Mouse (Mus musculus) brain, embryonic 18.5 days (tissue): ENCODE data around the gene Gstm5.
"Not testable (repeated sequence)": the region's sequence is repeated elsewhere in the genome, so short reads cannot be mapped to it uniquely, and the experiment has no call there.

ENCODE experiments used
- DNase-seq: peaks from one replicate; pipeline ENCODE4 v3.0.0-alpha.2; 2012; ENCODE audit warnings: low read depth, low spot score

Gene Gstm5

DNA sequence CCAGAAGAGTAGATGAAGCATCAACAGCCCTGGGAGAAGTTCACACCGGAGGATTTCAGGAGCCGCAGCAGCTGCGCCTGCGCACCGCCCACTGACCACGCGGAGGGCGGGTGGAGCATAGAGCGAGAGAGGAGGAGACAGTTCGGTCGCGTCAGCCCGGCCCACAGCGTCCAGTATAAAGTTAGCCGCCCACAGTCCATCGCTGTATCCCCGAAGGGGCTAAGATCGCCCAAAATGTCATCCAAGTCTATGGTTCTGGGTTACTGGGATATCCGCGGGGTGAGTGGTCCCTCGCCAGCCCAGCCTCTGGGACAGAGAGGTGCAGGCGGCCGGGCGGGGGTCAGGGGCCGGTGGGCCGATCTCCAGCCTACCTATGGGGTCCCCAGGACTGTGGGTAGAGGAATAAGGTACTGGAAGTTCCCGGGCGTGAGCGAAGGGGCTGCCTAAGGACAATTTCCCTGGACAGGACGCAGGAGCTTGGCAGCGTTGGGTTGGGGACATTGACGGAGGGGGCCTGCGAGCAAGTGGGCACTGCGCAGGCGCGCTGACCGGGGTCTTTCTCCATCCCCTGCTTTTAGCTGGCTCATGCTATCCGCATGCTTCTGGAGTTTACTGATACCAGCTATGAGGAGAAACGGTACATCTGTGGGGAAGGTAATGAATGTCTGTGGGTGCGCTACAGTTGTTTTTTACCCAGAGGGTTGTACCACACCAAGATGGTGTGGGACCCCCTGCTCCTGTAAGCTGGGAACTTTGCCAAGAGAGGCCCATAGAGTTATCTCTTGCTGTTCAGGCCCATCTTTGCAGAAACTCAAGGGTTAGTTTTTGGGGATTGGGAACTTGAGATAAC is at the start of gene Gstm5:
Gene Gstm5, plus strand, starts transcription at position 102 of the 850 bp plus-strand sequence.
- no peak for DNase-seq

DNA sequence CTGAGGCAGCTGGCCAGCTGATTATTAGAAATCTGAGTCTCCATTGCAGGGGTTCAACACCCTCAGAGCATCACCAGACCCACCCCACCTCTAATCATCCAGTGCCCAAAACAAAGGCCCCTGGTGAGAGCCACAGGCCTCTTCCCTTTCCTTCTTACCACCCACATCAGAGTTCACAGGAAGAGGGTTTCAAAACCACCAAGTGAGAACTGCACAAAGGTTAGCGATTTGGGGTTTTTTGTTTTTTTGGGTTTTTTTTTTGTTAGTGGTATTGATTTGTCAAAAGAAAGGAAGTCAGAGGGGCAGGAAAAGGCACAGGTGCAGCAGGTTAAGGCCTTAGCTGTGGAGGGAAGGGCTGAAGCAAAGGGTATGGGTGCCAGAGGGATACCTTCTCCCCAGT is 49.4 kb upstream of the Gstm5 start:
- no peak for DNase-seq

DNA sequence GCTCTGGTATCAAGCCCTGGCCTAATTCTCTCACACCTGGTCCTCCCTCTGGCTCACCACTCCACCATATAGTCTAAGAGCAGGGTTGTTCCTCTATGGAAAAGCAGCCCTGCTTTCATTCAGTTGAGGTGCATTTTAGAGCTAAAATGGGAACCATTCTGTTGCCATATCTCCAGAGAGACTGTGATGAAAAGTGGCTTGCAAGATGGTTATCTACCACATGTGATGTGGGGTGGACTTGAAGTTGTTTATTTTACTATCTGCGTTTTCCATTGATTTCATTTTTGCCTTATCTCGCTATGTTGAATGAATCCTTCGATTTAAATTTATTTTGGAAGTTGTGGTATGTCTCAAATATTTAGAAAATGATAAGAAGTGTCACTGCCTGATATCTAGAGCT is 48.8 kb upstream of the Gstm5 start:
- DNase-seq: no peak

DNA sequence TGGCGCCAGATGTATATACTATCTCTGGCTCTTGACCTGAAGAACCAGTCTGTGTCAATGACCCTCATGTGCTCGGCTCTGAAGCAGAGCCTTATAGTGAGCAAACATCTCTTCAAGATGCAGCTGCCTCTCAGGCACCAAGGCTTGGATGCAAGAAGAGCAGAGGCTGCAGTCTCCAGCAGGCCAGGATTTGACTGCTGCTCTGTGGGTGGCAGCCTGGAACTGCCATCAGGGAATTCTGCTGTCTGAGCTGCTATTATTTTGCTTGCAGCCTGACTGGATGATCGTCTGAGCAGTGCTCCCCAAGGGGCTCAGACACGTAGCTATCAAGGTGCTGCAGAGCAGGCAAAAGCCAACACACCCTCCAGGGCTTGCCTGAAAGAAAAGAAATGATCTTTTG is 47.5 kb upstream of the Gstm5 start:
- no peak for DNase-seq

DNA sequence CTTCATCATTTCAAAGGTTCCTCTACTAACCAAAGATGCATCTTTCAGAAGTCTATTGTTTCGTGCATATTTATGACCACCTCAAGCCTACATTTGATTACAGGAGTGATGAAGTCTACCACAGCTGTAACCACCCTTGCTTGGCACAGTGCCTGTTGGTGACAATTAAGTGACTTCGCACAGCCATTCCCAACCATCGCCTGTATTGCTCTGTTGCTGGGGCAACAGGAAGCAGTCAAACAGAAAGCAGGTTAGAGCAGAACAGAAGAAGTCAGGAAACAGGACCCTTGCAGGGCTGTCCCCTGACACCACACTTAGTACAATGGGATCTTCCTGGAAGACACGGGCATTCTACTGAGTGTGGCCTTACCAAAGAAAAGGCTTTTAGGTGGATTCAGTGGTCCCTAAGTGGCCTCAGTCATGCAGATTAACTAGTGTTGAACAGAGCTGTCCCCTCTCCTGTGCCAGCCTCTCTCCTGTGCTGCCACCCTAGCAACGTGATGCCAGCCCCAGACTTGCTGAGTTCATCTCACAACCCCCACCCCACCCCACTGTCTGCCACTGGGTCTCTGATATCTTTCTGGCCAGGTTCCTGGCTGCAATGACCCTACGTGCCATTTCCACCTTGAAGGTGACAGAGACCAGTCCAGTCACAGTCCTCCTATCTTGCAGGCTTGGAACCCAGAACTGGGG is 46.5 kb upstream of the Gstm5 start:
- DNase-seq: no peak

DNA sequence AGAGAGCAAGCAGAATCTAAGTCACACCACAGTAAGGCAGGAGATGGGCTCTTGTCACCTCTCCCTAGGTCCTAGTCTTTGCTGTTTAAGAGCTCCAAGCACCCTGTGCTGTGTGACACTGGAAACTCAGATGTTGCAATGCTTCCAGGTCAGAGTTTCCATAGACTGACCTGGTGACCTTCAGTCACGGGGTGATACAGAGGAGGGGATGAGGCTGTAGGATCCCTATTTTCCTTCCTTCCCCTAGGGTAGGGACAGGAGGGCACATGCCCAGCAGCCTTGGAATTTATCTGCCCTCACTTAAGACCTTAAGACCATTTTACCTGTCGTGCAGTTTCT is 46.0 kb upstream of the Gstm5 start:
- DNase-seq: no peak

DNA sequence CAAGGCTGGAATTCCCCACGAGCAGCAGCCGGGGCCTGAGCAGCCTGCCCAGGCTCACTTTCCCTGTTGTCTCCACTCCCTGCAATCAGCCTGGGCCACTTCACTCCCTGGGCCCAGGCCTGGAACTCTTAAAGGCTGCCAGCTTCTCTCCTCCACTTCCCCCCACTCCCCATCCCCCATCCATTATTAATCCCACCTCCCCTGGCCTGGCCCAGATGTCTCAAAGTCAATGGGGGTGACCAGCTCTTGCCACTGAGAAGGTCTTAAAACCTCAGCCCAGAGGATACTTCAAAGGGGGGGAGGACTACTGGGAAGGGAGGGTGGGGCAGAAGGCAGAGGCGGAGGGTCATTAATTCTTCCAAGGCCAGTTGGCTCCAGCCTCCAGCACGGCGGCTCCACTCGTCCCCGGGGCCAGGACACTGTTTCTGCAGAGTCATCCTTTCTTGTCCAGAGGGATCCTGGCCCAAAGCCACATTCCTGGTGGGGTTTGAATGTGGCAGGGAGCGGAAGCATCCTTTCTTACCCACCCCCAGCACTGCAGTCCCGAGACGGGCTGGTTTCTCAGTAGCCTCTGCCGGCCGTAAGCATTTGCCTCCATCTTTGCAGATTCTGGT is 45.1 kb upstream of the Gstm5 start:
- DNase-seq: no peak

DNA sequence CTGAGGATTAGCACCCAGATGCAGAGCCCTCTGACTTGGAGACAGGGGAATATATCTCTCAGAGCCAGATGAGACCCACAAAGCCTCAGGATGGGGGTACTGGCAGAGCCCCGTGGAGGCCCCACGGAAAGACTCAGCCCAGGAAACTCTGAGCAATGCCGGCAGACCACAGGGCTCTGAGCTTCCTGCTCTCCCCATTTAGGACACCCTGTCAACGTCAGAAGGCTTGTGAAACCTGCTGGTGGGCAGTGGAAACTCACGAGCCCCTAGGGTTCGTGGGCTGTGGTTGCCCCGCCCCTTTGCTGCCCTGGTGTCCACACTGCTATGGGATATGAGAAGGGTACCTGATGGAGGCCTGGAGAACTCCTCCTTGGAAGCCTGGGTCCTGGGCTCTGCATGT is 42.8 kb upstream of the Gstm5 start:
- DNase-seq: no peak

DNA sequence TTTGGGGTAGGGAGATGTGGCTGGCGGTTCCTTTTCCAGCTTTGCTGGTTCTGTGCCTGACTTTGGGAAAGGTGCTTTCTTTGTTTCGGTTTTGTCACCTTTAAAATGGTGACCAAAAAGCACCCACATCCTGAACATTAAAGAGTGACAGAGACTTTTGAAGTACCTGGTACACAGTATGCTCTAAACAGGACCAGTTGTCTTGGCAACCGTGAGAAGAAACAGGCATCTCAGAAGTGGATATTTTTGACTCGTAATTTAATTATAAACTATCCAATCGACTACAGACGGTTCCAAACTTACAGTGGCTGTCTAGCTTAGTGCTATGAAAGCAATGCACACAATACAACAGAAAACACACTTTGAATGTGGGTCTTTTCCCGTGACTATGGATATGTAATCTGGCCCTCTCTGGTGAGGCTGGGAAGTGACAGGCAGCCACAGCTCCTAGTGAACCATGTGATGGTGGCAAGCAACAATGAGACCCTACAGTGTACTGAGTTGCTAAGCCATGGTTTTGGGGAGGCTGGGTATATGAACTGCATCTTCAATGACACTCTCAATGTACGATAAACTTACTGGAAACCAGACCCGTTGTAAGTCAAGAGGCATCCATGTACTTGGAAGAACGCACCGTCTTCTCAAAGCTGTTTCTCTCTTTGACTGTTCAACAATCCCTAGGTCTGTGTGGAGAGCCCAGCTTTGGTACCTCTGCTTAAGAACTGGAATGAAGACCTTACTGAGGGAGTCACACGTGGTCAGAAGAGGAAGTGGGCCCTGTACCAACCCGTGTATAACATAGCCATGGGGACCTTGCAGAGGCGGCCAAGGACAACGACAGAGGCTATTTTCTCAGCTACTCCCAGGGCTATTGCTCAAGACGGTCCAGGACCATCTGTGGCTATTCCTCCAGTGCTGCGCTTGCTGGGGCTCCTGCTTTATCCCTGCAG is 42.1 kb upstream of the Gstm5 start:
- no peak for DNase-seq

DNA sequence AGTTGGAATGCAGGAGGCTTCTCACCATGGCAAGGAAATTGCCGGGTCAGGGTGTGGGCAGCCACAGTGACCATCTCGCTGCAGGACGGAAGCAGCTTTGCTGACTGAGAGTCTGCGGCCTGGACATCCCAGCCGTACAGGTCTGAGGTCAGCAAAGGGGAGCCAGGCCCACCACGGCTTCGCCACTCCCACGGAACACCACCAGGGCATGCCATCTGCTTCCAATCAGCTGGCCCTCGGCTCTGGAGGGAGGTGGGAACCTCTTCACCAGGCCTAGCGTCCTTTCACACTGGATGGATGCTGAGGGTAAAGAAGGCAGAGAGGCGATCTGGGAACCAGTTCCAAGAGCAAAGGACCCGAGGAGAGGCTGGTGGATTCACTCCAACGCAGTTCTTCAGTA is 40.3 kb upstream of the Gstm5 start:
- no peak for DNase-seq

DNA sequence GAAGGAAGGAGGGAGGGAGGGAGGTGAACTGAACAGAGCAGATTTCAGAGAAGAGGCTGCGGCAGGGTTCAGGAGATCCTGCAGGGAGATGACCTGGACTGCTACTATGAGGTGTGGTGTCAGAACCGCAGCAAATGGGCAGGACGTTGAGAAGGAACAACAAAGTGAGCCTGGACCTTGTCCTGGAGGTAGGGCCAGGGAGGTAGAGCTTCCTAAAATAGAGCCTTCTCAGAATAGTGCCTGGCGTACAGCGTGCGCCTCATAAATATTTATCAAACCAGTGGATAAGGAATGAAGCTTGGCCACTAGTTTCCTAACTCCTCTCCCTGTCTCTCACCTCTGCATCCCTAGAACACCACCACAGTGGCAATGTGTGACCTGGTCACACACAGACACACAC is 38.0 kb upstream of the Gstm5 start:
- DNase-seq: no peak

DNA sequence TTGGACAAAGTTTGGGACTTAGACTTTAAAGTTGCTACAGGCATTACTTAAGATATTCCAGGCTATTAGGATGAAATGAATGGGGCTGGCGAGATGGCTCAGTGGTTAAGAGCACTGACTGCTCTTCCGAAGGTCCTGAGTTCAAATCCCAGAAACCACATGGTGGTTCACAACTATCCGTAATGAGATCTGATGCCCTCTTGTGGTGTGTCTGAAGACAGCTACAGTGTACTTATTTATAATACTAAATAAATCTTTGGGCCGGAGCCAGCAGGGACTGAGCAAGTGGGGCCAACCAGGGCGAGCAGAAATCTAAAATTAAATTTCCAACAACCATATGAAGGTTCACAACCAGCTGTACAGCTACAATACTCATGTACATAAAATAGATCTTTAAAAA is 34.1 kb upstream of the Gstm5 start:
- not testable (repeated sequence) for DNase-seq

DNA sequence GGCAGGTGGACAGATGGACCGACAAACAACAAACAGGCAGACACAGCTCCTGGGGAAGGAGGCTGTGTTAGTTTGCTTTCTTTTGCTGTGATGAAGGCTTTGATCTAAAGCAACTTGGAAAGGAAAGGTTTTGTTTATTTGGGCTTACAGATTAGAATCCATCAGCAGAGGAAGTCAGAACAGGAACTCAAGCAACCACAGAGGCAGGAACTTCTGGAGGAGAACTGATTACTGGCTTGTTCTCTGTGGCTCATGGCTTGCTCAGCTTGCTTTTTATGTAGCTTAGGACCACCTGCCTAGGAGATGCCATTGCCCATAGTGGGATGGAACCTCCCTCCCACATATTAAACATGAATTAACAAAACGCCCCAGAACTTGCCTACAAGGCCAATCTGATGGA is 33.1 kb upstream of the Gstm5 start:
- DNase-seq: no peak

DNA sequence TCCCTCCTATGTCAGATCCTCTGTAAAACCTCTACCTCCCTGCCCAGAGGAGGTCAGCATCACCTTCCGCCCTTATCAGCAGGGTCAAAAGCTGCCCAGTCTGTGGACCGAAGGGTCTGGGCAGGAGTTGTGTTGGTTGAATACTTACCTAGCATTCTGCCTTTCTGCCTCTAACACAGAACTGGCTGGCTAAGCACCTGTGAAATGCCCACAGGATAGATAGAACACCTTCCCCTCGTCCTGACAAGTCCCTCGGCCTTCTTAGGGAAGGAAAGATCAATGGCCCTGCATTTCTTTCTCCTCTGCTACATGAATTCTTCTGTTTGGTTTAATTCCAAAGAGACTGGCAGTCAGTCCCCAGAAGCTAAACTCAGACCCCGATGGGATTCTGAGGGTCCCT is 32.1 kb upstream of the Gstm5 start:
- DNase-seq: no peak

DNA sequence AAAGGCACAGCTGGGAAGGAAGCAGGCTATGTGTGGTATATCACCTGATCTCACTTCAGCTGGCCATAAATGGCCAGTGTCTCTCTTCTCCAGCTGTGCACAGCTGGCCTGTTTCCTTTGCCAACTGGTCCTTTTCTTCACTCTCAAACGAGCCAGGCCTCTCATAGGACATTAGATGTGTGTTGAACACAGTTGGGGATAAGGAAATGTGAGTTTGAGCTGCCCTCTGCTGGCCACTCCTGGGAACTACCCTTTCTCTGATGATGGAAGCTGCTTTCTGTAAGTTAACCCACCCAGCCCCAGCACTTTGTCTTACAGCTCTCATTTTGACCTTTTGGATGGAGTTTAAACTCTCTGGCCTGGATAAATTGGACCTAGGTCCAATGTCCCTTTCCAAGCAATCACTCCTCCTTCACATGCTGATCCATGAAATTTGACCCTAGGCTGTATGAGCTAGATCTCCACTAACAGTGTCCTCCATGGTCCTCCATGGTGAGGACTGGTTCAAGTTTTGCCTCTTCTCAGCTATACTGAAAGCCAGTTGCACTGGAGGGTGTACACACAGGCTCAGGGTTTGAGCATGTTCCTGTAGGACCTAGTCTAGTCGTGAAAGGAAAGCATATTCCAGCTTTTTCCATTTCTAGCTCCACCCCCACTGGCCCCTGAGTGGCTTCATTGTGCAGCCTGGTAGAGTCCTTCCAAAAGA is 31.6 kb upstream of the Gstm5 start:
- peak; percentile 71 for DNase-seq

DNA sequence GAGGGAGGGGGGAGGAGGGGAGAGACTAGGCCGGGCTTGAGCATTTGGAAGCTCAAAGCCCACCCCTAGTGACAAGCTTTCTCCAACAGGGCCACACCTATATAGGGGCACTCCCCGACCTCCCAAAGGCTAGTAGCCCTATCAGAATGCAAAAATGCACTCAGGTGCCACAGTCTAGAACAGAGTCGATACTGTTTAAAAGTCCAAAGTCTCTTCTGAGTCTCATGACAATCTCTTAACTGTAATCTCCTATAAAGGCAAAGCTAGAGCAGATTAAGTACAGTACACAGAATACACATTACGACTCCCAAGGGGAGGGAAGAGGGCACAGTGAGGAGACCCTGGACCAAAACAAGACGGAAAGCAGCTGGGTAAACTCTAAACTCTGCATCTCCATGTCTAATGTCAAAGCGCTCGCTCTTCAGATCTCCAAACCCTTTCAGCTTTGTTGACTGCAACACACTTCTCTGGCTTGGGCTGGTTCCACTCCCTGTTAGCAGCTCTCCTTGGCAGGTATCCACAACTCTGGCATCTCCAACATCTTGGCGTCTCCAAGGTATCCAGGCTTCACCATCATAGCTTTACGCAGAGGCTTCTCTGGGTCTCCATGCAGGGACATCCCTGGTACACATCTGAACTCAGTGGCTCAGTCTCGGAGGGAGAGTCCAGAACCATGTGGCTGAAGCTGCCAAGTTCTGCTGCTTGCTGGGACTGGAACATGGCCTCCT is 30.1 kb upstream of the Gstm5 start:
- no peak for DNase-seq

DNA sequence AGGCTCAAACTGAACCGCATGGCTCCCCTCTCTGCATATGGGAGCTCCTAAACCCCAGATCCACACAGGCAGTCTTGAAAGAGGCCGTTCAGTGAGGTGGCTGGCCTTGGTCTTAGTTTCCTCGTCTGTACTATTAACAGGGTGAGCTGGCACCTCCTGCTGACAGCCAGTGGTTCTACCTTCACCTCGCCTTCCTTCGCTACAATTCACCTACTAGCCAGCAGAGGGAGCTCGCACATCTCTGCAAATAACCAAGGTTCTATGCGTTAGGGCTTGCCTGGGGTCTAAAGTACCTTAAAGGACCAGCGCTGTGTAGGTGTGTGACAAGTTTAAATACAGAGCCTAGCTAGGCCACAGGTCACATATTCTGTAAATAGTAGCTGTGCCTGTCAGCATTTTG is 28.5 kb upstream of the Gstm5 start:
- no peak for DNase-seq

DNA sequence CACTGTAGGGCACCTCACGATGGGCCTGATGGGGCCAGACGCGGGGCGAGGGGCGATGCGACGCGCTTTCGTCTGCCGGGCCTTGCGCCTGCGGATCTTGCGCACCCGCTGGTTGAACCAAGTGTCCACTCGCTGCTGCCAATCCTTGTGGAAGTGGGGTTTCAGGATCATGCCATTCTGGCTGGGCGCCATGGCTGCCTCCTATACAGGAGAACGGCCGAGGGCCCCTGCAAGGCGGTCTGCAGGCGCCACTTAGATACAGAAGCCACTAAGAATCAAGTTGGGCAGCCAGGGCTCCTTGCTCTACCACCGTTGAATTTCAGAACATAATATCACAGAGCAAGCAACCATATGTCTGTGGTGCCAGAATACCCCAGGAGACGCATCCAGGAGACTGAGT is 27.2 kb upstream of the Gstm5 start:
- DNase-seq: no peak

DNA sequence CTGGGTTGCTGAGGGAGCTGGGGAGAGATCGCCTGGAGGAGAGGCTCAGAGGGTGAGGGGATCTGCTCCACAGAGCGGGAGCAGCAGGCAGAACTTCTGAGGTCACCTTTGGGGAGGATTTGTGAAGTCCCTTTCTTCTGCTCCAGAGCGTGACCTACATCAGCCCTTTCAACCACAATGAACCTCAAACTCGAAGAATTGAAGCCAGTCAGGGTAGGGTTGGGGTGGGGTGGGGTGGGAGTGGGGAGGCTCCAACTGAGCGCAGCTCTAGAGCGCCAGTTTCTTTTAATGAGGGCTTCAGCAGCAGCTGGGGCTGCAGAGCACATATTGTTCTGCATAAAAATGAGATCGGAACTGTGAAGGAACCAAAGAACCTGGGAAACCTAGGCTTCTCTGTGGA is 26.5 kb upstream of the Gstm5 start:
- no peak for DNase-seq

DNA sequence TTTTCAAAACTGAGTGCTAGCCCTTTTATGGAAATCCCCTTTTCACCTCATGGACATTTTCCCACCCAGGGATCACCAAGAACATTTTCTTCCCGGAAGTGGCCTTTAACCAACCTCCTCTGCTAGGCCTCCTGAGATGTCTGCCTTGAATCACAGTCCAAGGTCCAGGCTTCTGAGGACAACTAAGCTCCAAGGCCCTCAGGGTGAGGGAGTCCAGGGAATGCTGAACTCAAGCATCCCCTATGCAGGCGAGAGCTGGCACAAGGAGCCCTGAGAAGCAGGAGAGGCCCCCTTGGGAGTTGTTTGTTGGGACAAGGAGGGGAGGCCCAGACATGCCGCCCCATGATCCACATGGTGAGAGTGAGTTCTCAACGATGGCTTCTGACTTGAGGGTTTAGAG is 25.7 kb upstream of the Gstm5 start:
- DNase-seq: no peak
